Mouse (Mus musculus) forebrain, embryonic 12.5 days (tissue): ENCODE measurements around the gene Tmem132e. TPM values are rescaled to one million over a fixed set of nuclear protein-coding genes. Genes with fewer than 3 reads are reported as not detected.

Source experiments
- ATAC-seq: fragments of 200-750 bp; cut with Nextera tagmentation; 2 replicates; pipeline ENCODE4 v1.8.0; 2017; ENCODE audit warnings: moderate TSS enrichment; ENCODE audit not compliant: low FRiP score
- H3K27ac ChIP-seq: fragments of 300-500 bp; sonication (generic); 2 replicates; pipeline ENCODE4 v1.5.1; 2016; ENCODE audit warnings: mild to moderate bottlenecking
- H3K27me3 ChIP-seq: fragments of 300-500 bp; sonication (generic); 2 replicates; pipeline ENCODE4 v1.6.1; 2016; ENCODE audit warnings: mild to moderate bottlenecking
- H3K36me3 ChIP-seq: fragments of 300-500 bp; sonication (generic); replicated peaks from 2 replicates; pipeline ENCODE4 v1.6.1; 2016; ENCODE audit warnings: mild to moderate bottlenecking
- H3K4me1 ChIP-seq: fragments of 300-500 bp; sonication (generic); 2 replicates; pipeline ENCODE4 v1.6.1; 2016
- H3K4me2 ChIP-seq: fragments of 300-500 bp; sonication (generic); 2 replicates; pipeline ENCODE4 v1.6.1; 2016; ENCODE audit warnings: mild to moderate bottlenecking, moderate library complexity
- H3K4me3 ChIP-seq: fragments of 300-500 bp; sonication (generic); replicated peaks from 2 replicates; pipeline ENCODE4 v1.5.1; 2016; ENCODE audit warnings: mild to moderate bottlenecking
- H3K9ac ChIP-seq: fragments of 300-500 bp; sonication (generic); 2 replicates; pipeline ENCODE4 v1.6.1; 2016; ENCODE audit warnings: mild to moderate bottlenecking
- H3K9me3 ChIP-seq: fragments of 300-500 bp; sonication (generic); 2 replicates; pipeline ENCODE4 v1.6.1; 2016
- WGBS: fragments of 180-500 bp; shearing (Covaris S2); methylation state at CpG from one replicate; pipeline ENCODE4 v1.1.7; 2016; 5-methylcytosine and 5-hydroxymethylcytosine counted together
- polyA plus RNA-seq: library from polyadenylated mRNA; unstranded; fragments of >200 nt; fragmentation: Nextera tagmentation; extraction: Ambion mirVana; gene quantifications from 2 replicates; pipeline ENCODE4 v1.2.1, GENCODE M21; 2016

Tmem132e gene
- 0.85 and 0.88 TPM in 2 replicates for polyA plus RNA-seq

DNA sequence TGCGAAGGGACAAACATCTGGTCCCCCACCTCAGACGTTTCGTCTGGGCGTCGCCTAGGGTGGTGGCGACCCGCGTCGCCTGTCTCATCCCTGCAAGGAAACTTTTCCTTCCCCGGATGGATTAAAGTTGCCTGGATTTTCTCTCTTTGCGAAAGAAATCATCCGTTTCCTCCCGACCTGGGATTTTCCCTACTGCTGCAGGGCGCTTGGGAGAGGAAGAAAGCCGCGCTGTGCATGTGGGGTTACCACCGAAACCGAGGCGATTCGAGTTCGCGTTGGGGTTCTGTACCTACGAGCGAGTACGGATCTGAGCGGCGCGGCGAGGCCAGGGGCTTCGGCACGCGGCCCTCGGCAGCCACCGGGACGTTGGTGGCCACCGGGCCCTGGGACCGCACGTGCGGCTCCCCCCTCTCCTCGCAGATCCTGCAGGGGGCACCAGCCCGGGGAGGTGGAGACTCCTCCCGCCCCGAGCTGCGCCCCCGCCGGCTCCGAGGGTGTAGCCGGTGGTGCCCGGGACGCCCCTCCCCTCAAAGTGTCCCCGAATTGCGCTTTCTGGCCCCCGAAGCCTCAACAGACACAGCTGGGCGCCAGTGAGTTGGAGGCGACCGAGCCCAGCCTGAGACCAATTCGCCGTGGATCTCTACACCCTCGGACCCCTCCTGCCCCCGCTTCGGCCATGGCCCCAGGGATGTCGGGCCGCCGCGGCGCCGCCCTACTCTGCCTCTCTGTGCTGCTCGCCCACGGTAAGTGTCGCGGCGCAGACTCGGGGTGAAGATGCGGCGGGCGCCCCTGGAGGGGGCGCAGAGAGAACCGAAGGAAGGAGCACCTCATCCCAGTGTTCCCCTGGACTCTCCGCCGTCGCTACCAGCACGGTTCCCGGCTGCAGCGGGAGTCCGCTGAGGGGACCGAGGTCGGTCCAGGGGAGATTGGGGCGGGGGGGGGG, at the start of gene Tmem132e:
Gene Tmem132e (plus strand): TSS at position 530 of the 943 bp plus-strand sequence.
- peak within 1 kb of the TSS; percentile 62 for H3K4me3 ChIP-seq
- no peak within 1 kb of the TSS for H3K27ac ChIP-seq
- under 1% methylated on average over 88 of the region's 88 CpGs for WGBS
- peaks cover 88% of the 10 kb centered on the region for H3K27me3 ChIP-seq
- peaks cover 32% of the 10 kb centered on the region for H3K4me1 ChIP-seq
- H3K9ac ChIP-seq, result peak within 1 kb of the TSS; percentile 68
- ATAC-seq, result peak; percentile 27
- peak within 1 kb of the TSS; percentile 98 for H3K4me2 ChIP-seq
- no peaks in the 10 kb centered on the region for H3K9me3 ChIP-seq
- H3K36me3 ChIP-seq, result no peaks in the 10 kb centered on the region

- WGBS, result 50% methylated on average over 7 of the region's 7 CpGs
- Histone ChIP-seq H3K4me3 (no peak overlapping the region), H3K36me3 (no peaks in the 10 kb centered on the region), H3K9ac (no peak overlapping the region), H3K27me3 (0 out of 2 replicates have a peak, but pooled peaks cover 4% of the 10 kb centered on the region), H3K9me3 (no peaks in the 10 kb centered on the region), H3K4me2 (no peak overlapping the region), H3K4me1 (peaks cover 9% of the 10 kb centered on the region; the same call in 1 of the 2 replicates), H3K27ac (no peak overlapping the region)
- no peak for ATAC-seq
Measured at GRCm38 (mm10) chr11:82339921-82340401, 48.7 kb upstream of the Tmem132e start.

DNA sequence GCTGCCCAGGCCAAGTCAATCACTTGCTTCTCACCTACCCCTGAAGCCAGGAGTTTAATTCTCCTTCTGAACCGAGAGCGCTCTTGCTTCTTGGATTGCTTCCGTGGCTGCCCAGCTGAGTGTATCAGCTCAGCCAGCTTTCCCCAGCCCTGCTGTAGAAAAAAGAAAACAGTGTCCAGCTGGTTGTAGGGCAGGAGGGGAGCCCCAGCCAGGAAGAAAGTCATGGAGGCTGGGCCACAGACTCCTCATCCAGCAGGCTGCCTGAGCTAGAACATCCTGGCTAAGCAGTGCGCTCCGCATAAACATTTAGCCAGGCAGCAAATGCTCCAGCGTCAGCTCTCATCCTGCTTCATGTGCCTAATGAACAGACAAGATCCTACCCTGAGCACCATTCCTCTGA, 48.3 kb upstream of the Tmem132e start:
- ATAC-seq, result no peak
- H3K27ac ChIP-seq, result no peak overlapping the region
- H3K4me1 ChIP-seq, result peaks cover 9% of the 10 kb centered on the region; the same call in 1 of the 2 replicates
- H3K4me3 ChIP-seq, result no peak overlapping the region
- 64% methylated on average over 6 of the region's 6 CpGs for WGBS
- no peaks in the 10 kb centered on the region for H3K9me3 ChIP-seq
- no peak overlapping the region for H3K9ac ChIP-seq
- H3K4me2 ChIP-seq, result no peak overlapping the region
- 0 out of 2 replicates have a peak, but pooled peaks cover 4% of the 10 kb centered on the region for H3K27me3 ChIP-seq
- no peaks in the 10 kb centered on the region for H3K36me3 ChIP-seq

- no peak overlapping the region for H3K4me3 ChIP-seq
- WGBS, result 68% methylated on average over 2 of the region's 2 CpGs
- no peak overlapping the region for H3K4me2 ChIP-seq
- ATAC-seq, result no peak
- peaks cover 14% of the 10 kb centered on the region for H3K4me1 ChIP-seq
- no peak overlapping the region for H3K27ac ChIP-seq
- no peak overlapping the region for H3K9ac ChIP-seq
- no peaks in the 10 kb centered on the region for H3K36me3 ChIP-seq
- no peaks in the 10 kb centered on the region for H3K9me3 ChIP-seq
- 0 out of 2 replicates have a peak, but pooled peaks cover 4% of the 10 kb centered on the region for H3K27me3 ChIP-seq
Measured at GRCm38 (mm10) chr11:82340900-82341299, 47.8 kb upstream of the Tmem132e start.

GRCm38 (mm10) chr11:82351039-82351438, 37.7 kb upstream of the Tmem132e start:
- Histone ChIP-seq H3K4me3 (no peak overlapping the region), H3K4me2 (no peak overlapping the region), H3K36me3 (no peaks in the 10 kb centered on the region), H3K9ac (no peak overlapping the region), H3K9me3 (no peaks in the 10 kb centered on the region), H3K27ac (no peak overlapping the region), H3K27me3 (no peaks in the 10 kb centered on the region), H3K4me1 (no peaks in the 10 kb centered on the region; the same call in 1 of the 2 replicates)
- ATAC-seq, result no peak
- WGBS, result 89% methylated on average over 10 of the region's 10 CpGs

- Histone ChIP-seq H3K27me3 (0 out of 2 replicates have a peak, but pooled peaks cover 3% of the 10 kb centered on the region), H3K9ac (no peak overlapping the region), H3K4me1 (peaks cover 9% of the 10 kb centered on the region), H3K36me3 (no peaks in the 10 kb centered on the region), H3K4me2 (no peak overlapping the region), H3K9me3 (no peaks in the 10 kb centered on the region), H3K4me3 (no peak overlapping the region), H3K27ac (no peak overlapping the region)
- 0 out of 2 replicates have a peak, but pooled peaks have one; percentile 30 for ATAC-seq
- 64% methylated on average over 11 of the region's 11 CpGs for WGBS
Measured at GRCm38 (mm10) chr11:82370151-82370550, 18.5 kb upstream of the Tmem132e start.

- Histone ChIP-seq H3K4me3 (no peak overlapping the region), H3K27ac (no peak overlapping the region), H3K9ac (no peak overlapping the region), H3K4me2 (no peak overlapping the region), H3K27me3 (0 out of 2 replicates have a peak, but pooled peaks cover 3% of the 10 kb centered on the region), H3K9me3 (no peaks in the 10 kb centered on the region), H3K36me3 (no peaks in the 10 kb centered on the region), H3K4me1 (peaks cover 9% of the 10 kb centered on the region)
- WGBS, result 71% methylated on average over 4 of the region's 4 CpGs
- ATAC-seq, result no peak
Measured at GRCm38 (mm10) chr11:82371577-82371976, 17.1 kb upstream of the Tmem132e start.

- 32% methylated on average over 3 of the region's 3 CpGs for WGBS
Measured at GRCm38 (mm10) chr11:82380606-82381202, 8.0 kb upstream of the Tmem132e start.

DNA sequence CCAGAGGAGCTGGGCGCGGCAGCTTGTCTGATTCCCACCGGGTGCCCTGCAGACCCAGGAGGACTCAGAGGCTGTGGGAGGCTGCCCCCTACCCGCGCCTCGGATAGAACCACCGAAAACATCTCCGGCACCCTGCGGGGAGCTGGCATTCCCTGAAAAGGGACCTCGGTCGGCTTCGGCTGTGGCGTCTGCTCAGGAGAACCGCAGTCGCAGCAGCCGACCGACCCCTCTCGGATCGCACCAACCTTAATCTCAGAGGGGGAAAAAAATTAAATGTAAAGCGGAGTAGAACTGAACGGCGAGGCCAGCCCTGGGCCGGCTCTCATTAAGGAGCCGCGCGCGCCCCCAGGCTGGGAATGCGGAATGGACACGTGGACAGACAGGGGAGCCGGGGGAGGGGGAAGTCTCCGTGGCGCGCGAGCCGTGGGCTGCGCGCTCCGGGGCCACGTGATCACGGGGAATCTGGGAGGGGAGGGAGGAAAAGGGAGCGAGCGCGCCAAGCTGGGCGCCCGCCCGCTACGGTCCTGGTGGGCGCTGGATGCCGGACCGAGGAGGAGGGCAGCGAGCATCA, 1.6 kb upstream of the Tmem132e start:
- Histone ChIP-seq H3K27me3 (peaks cover 92% of the 10 kb centered on the region), H3K27ac (no peak overlapping the region)

More at GRCm38 (mm10) chr11:82380606-82381202, 8.0 kb upstream of the Tmem132e start:
- peaks cover 42% of the 10 kb centered on the region for H3K27me3 ChIP-seq
- no peak overlapping the region for H3K9ac ChIP-seq
- H3K4me3 ChIP-seq, result no peak overlapping the region
- 0 out of 2 replicates have a peak overlapping the region, but pooled peaks have one; percentile 31 for H3K27ac ChIP-seq
- no peaks in the 10 kb centered on the region for H3K9me3 ChIP-seq
- peaks cover 19% of the 10 kb centered on the region for H3K4me1 ChIP-seq
- H3K4me2 ChIP-seq, result no peak overlapping the region
- ATAC-seq, result peak; percentile 93
- H3K36me3 ChIP-seq, result no peaks in the 10 kb centered on the region

GRCm38 (mm10) chr11:82387711-82388341, 874 bp upstream of the Tmem132e start:
- Histone ChIP-seq H3K9ac (peak overlapping the region; percentile 68), H3K4me2 (peak overlapping the region; percentile 98), H3K36me3 (no peaks in the 10 kb centered on the region), H3K27ac (no peak overlapping the region), H3K4me3 (peak overlapping the region; percentile 62), H3K9me3 (no peaks in the 10 kb centered on the region), H3K27me3 (peaks cover 94% of the 10 kb centered on the region), H3K4me1 (peaks cover 32% of the 10 kb centered on the region)
- under 1% methylated on average over 47 of the region's 47 CpGs for WGBS
- 0 out of 2 replicates have a peak, but pooled peaks have one; percentile 19 for ATAC-seq

More for the DNA sequence above, 1.6 kb upstream of the Tmem132e start:
- Histone ChIP-seq H3K4me1 (peaks cover 32% of the 10 kb centered on the region), H3K36me3 (no peaks in the 10 kb centered on the region), H3K9me3 (no peaks in the 10 kb centered on the region), H3K9ac (peak overlapping the region; percentile 68), H3K4me2 (peak overlapping the region; percentile 98), H3K4me3 (peak overlapping the region; percentile 62)
- ATAC-seq, result peak; percentile 81
- under 1% methylated on average over 38 of the region's 51 CpGs for WGBS

DNA sequence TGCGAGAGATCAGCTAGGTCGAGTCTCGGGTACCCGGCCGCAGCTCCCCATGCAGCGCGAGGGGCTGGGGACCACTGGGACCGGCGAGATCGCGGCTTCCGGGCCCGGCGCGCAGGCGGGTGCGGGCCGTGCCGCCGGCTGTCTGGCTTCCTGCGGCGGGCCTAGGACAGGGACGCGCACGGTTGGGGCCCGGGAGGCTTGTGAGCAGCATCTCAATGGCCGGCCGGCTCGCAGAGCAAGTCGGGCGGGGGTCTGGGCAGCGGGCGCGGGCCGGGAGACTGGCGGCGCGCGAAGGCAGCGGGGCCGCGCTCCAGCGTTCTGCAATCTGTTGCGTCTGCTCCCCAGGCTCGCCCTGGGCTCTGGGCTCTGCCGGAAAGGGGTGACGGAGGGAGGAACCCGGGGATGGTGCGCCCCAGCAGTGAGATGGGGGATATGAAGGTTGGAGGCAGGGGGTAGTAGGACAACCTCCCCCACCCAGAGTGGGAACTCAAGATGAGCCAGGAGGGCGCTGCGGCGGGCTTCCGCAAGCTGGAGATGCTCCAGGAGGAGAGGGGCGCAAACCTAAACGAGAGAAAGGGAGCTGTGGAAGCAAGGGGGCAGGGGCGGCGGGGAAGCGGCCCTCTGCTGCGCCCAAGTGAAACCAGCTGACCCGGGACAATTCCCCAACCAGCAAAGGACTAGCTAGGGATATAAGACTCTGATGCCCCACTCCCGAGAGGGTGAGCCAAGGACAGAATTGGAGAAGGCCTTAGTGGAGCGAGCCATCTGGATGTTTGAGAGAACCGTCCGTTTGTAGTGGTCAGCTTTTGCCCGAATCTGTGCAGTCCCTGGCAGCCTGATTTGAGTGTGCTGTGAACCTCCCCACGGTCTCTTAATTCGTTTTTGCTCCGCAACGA, 944 bp downstream of the Tmem132e start:
- Histone ChIP-seq H3K4me3 (peak overlapping the region; percentile 62), H3K27ac (no peak overlapping the region), H3K4me2 (peak overlapping the region; percentile 98), H3K9me3 (no peaks in the 10 kb centered on the region), H3K4me1 (peaks cover 32% of the 10 kb centered on the region), H3K27me3 (peaks cover 82% of the 10 kb centered on the region), H3K9ac (peak overlapping the region; percentile 68), H3K36me3 (no peaks in the 10 kb centered on the region)
- peak; percentile 63 for ATAC-seq
- under 1% methylated on average over 63 of the region's 69 CpGs for WGBS
